Mouse (Mus musculus) ES-CJ7 (cell line): ENCODE measurements at regions not wholly inside any gene's neighbourhood (a gene's known extent, or its start where the extent isn't known, plus 50 kb on each side); places are given as distances from the start of the nearest gene placed in this dataset.

Source experiments
- DNase-seq: peaks from one replicate; pipeline ENCODE4 v3.0.0; 2011; ENCODE audit warnings: low read depth, low spot score

- DNase-seq = no peak
Observed at GRCm38 (mm10) chr12:26784426-26784825, 315.4 kb downstream of the Cmpk2 start.

DNA sequence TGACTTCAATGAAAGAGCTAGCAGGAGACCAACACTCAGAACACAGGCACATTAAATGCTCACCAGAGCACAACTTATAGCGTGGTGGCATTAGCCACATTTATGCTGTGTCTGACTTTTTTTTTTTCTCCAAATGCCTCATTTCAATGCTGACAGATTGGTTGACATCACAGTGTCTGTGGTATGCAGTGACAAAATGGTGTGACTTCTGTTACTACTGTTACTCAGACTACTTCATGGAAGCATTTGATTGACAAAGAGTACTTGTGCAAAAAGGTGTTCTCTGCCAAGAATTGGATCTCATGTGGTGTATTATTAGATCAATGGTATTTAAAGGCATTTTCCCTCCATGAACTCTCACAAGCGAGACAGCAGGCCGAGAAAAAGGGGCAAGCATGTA, 314.8 kb downstream of the Cmpk2 start:
- DNase-seq = no peak

- no peak for DNase-seq
Observed at GRCm38 (mm10) chr12:26781537-26781936, 312.5 kb downstream of the Cmpk2 start.

DNA sequence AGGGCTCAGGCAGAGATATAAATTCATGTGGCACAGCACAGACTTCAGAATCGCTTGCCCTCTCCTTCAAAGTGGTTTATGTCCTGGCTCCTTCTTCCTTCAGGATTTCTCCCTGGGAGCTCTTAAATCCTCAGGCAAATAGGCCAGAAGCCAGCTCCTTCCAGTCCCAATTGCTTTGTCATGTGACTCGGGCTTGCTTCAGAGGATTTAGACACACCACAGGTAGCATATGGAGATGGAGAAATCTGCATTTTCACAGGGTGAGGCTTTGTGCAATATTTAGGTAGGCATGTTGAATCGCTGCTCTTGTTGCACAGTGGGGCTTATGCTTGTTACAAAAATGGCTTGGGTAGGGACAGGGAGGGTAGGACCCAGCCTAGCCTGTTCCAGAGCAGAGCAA, 309.8 kb downstream of the Cmpk2 start:
- no peak for DNase-seq

- peak; percentile 27 for DNase-seq
Observed at GRCm38 (mm10) chr12:26776986-26777385, 308.0 kb downstream of the Cmpk2 start.

- no peak for DNase-seq
Observed at GRCm38 (mm10) chr12:26774016-26774415, 305.0 kb downstream of the Cmpk2 start.

- DNase-seq = no peak
Observed at GRCm38 (mm10) chr12:26770753-26771583, 302.0 kb downstream of the Cmpk2 start.

DNA sequence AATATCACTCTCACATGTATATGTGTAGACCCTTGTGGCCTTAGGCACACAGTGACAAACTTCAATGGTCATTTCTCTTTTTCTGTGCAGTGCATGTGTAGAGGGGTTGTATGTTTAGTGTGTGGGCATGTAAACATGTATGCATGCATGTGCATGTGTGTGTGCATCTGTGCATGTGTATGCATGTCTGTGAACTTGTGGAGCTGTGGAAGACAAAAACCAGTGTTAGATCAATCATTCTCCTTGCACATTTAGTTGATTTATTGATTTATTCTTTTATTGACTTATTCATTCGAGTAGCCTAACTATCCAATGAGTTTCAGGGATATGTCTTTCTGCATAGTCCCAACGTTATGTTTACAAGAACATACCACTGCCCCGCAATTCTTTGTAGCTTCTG, 298.5 kb downstream of the Cmpk2 start:
- DNase-seq = no peak

- no peak for DNase-seq
Observed at GRCm38 (mm10) chr12:26758657-26759325, 289.8 kb downstream of the Cmpk2 start.

GRCm38 (mm10) chr12:26756284-26756683, 287.3 kb downstream of the Cmpk2 start:
- DNase-seq = no peak

DNA sequence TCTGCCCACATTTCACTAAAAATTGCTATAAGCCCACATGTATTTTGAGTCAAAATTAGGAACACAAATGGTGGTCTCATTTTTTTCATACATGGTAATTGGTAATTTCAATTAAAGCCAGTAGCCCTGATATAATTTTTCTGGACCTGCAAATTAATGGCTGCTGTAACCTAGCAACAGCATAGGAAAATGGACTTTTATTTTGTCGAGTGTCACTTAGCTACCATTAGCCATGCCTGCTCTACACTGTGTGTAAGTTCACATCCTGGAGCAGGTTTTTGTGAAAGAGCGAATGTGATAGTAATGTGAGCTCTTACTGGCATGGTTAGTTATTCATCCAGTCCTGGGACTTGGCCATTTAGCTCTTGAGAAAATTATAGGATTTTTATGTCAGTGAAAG, 285.6 kb downstream of the Cmpk2 start:
- DNase-seq = no peak

GRCm38 (mm10) chr12:26734558-26734897, 265.5 kb downstream of the Cmpk2 start:
- no peak for DNase-seq

DNA sequence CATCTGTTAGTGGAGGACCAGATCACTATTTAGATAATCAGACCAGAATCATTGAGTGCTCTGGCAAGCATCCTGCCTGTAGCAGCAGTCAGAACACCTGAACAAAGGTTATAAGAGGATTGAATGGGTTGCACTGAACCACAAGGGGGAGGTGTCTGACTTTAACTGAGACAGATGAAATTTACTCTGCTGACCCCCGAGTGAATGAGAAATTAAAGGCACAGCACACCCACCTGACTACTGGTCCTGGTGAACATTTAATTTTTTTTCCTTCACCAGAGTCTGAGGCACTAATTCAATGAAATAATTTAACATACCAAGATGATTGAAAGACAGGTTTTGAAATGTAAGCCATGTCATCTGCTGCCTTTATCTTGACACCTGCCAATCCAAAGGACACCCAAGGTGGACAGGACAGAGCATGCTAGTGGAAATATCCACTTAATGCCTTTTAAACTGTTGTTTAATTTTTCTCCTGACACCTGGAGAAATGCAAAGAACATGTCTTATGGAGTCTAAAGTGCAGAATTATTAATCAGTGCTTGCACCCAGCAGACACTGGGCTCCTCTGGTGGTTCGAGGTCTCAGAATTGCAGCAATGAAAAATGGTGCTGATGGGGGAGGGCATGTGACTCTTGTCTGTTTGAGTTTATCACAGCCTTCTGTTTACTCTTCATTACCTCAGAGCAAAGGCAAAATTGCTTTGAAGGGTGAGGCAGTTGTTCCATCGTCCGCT, 265.0 kb downstream of the Cmpk2 start:
- DNase-seq = no peak

- DNase-seq = no peak
Observed at GRCm38 (mm10) chr12:26723399-26723798, 254.4 kb downstream of the Cmpk2 start.

- DNase-seq = no peak
Observed at GRCm38 (mm10) chr12:26698838-26699237, 229.8 kb downstream of the Cmpk2 start.

- no peak for DNase-seq
Observed at GRCm38 (mm10) chr12:26688048-26688447, 219.0 kb downstream of the Cmpk2 start.

- DNase-seq = no peak
Observed at GRCm38 (mm10) chr12:26680568-26680947, 211.6 kb downstream of the Cmpk2 start.

DNA sequence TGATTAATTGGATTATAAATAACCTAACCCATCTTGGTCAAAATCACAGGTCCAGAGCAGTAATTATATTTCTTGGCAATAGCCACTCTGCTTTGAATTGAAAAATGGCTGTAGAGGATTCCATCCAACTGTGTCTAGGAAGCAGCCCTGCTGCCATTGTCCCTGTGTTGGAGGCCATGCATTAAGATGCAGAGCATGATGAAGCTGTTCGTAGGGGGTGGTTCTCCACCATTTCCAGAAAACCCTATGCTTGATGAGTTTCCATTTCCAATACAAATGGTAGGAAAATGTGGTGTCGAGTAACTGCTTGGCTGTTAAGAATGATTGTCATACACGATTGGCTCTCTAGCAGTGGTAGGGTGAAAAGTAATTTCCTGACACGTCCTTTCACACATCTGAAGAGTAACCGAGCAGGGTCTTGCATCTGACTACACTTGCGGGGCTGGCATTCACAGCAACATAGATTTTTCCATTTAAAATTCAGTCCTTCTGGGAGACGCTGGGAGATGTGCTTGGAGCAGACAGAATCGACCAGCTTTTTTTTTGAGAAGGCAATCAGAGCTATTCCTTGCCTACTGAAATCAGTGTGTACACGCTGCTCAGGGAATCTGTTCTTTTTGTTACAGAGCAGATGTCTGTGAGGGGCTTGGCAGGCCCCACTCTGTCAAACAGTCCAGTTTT, 211.0 kb downstream of the Cmpk2 start:
- no peak for DNase-seq

DNA sequence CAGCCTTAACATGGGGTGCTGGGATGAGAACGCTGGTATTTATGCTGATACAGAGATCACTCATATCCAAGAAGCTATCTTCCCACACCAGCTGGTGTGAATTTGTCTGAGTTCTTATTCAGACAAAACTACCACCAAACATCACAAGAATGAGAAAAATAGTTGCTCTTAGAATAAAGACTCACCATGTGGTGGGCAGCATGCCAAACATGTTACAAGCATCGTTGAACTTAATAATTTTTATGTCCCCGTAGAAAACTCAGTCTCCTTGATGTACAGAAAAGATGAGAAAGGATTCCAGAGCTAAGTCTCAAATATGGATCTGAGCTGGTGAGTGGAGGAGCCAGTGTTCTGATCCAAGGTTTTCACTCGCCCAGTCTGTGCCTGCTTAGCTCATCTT, 196.5 kb downstream of the Cmpk2 start:
- DNase-seq = no peak

DNA sequence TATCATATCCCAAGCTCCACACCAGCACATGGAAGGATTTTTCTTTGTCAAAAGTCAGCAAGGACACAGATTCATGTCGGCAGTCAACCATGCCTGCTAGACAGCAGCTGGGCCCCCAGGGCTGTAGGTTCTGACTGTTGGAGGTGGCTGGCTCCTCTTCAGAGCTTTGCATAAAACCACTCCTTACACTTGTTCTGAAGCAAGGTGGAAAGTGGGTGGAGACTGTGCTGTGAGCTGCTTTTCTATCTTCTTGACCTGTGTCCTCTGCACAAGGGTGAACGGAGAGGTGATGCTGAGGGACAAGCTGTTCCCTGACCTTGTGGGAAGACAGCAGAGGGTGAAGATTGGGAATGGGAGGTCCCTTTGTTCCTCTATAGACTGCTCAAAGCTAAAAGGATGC, 185.2 kb downstream of the Cmpk2 start:
- peak; percentile 24 for DNase-seq

DNA sequence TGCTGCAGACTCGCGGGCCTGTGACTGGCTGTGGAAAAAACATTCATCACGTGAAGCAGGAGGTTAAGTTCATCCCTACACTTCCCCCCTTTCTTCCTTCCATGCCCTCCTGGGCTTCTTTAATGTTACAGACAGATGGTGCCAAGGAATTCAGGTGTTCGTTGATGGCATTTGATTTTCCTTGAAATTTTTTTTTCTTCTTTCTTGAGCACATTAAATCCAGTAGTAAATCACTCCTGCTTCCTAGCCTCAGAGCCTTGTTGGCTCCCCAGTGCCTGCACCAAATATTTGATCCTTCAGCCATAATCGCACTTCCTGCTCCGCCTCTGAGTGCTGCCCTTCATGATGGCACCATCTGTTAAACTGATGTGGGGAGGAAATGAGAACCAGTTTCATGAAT, 184.8 kb downstream of the Cmpk2 start:
- DNase-seq = no peak

DNA sequence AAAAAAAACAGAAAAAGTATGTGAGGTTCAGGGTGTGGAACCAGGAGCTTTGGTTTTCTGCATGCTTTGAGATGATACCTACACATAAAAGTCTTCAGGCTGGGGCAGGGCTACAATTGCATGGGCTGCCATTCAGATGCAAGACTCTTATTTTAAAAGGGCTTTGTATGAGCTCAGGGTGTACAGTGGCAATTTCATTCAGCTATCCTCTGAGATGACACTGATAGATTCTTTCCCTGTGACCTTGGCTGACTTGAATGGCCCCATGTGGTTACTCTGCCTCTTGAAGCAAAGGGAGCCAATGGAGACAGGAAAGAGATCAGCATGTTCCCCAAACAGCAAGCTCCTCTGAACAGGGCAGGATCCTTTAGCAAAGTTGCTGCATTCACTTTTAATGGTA, 177.1 kb downstream of the Cmpk2 start:
- peak; percentile 67 for DNase-seq
